Mouse (Mus musculus): ENCODE measurements around the gene Lgr4.
A peak's percentile ranks its signal among the peaks of the same experiment; 100 is the strongest.
"Not testable (repeated sequence)": the region's sequence is repeated elsewhere in the genome, so short reads cannot be mapped to it uniquely, and the experiment has no call there.

Lgr4 gene

DNA sequence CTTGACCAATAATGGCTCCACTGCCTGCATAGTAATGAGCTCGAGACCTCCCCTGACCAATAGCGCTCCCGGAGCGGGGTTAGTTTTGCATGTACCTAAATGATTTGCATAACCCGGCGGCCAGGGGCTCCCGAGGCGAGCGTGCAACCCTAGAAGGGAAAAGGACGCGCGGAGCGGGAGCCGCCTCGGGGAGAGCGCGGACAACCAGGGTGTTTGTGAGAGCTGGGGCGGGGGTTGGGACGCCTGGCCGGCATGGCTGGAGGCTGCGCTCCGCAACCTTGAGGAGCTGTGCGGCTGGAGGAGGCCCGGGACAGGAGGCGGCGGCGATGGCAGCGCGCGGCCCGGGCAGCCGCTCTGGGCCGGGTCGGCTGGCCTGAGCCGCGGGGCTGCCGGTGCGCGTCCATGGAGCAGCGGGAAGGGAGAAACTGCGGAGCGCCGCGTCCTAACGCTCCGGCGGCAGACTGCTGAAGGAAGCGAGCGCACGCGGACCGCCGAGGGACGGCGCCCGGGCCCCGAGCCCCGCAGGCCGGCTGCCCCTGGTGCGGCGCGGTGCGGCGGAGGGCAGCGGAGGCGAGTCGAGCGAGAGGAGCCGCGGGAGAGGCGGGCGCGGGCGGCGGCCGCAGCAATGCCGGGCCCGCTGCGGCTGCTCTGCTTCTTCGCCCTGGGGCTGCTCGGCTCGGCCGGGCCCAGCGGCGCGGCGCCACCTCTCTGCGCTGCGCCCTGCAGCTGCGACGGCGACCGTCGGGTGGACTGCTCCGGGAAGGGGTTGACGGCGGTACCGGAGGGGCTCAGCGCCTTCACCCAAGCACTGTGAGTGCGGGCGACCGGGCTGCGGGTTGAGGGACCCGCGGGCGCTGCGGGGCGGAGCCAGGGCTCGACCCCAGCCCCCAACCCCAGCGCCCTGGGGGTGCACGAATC is at the start of gene Lgr4:
Lgr4 (plus strand) TSS at position 152 of the 918 bp plus-strand sequence.
- peak; percentile 90 to 91 for DNase-seq (ENCODE audit: low spot score in 2 of 2)

- DNase-seq (ENCODE audit: low spot score in 2 of 2), result not testable (repeated sequence)
Observed at GRCm38 (mm10) chr2:109879429-109879828, 38.0 kb upstream of the Lgr4 start.

- DNase-seq (ENCODE audit: low spot score in 2 of 2), result no peak
Observed at GRCm38 (mm10) chr2:109881111-109881510, 36.3 kb upstream of the Lgr4 start.

DNA sequence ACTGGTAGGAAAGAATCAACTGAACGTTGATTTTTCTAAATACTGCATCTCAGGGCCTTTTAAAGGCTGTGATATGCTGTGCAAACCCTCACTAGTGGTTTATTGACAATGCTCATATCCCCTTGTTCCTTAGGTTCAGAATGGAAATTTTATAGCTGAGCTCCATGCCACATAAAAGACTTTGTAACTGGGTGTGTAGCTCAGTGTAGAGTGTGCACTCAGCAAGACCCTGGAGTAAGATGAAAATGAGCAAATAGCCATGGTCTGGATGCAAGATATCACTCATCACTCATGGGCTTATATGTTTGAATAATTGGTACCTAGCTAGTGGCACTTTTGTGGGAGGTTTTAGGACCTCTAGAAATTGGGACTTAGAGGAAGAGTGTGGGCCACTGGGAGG is 35.8 kb upstream of the Lgr4 start:
- DNase-seq (ENCODE audit: low spot score in 2 of 2), result no peak

DNA sequence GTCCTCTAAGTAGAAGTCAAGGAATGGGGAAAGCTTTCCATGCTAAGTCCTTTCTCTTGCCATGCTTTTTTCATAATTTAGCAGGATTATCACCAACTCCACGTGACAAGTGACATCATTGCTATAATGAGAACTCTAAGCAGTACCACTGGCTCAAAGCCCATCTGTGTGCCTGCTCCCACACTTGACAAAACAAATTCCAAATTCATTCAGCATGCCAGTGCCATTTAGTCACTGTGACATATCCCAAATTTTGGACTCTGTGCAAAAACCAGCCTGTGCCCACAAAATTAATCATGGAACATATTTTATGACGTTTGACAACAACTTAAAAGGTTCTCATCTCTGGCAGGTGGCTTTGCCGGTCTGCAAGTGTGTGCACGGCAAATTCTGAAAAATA is 33.3 kb upstream of the Lgr4 start:
- DNase-seq (ENCODE audit: low spot score in 2 of 2), result no peak

- no peak for DNase-seq (ENCODE audit: low spot score in 2 of 2)
Observed at GRCm38 (mm10) chr2:109884507-109884906, 32.9 kb upstream of the Lgr4 start.

DNA sequence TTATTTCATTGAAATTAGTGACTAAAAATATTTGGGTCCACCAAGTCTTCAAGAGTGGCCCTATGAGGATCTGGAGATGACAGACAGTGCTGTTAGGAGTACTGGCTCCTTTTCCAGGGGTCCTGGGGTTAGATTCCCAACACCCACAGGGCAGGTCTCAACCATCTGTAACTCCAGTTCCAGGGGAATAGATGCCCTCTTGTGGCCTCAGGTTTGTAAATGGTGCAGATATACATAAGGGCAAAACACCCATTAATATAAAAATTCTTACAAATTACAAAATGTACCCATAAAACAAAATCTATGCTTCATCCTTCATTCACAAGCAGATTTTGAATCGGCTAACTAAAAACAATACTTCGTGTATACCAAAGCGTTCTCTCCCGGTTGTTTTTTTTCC is 27.4 kb upstream of the Lgr4 start:
- no peak for DNase-seq (ENCODE audit: low spot score in 2 of 2)

DNA sequence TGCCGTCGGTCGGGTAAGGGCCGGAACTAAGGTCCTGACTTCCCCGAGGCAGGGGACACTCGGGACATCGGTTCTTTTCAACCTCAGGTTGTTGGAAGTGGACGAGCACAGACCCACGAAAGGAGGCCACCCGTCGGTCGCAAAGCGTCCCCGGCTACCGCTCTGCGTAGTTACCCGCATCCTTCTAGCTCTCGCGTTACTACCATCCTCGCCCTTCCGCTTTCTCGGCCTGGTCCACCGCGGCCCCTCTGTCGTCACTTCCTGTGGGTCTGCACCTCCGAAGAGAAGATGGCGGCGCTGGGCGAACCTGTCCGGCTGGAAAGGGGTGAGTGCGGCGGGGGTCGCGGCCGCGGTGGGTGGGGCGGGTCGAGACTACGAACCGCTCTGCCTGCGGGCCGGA is 26.9 kb upstream of the Lgr4 start, which contains the start of gene Lin7c:
Lin7c (plus strand) TSS at position 257 of the 400 bp plus-strand sequence.
- DNase-seq (ENCODE audit: low spot score in 2 of 2), result peak; percentile 89 to 92

GRCm38 (mm10) chr2:109891031-109891430 is 26.4 kb upstream of the Lgr4 start:
- no peak for DNase-seq (ENCODE audit: low spot score in 2 of 2)

- DNase-seq (ENCODE audit: low spot score in 2 of 2), result no peak
Observed at GRCm38 (mm10) chr2:109891471-109891870, 26.0 kb upstream of the Lgr4 start.

- DNase-seq (ENCODE audit: low spot score in 2 of 2), result no peak
Observed at GRCm38 (mm10) chr2:109896311-109896710, 21.1 kb upstream of the Lgr4 start.

GRCm38 (mm10) chr2:109902869-109903268 is 14.6 kb upstream of the Lgr4 start:
- no peak for DNase-seq (ENCODE audit: low spot score in 2 of 2)

GRCm38 (mm10) chr2:109904171-109904821 is 13.2 kb upstream of the Lgr4 start:
- DNase-seq (ENCODE audit: low spot score in 2 of 2), result peak; percentile 77 to 88

DNA sequence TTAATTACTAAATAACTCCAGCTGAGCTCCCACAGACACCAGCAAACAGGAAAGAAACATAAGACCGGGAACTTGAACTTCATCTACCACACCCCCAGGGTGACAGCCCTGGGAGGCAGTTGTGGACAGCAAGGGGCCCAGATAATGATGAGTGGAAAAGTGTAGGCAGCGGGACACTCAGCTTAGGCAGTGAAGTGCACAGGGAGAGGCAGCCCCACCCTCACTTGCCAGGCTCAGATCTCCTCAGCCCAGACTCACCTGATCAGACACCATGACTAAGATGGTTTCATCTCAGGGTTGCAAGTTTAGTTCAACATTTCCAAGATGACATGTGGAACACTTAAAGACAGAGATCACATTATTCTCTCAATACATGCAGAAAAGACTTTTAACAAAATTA is 8.3 kb upstream of the Lgr4 start:
- DNase-seq (ENCODE audit: low spot score in 2 of 2), result no peak

DNA sequence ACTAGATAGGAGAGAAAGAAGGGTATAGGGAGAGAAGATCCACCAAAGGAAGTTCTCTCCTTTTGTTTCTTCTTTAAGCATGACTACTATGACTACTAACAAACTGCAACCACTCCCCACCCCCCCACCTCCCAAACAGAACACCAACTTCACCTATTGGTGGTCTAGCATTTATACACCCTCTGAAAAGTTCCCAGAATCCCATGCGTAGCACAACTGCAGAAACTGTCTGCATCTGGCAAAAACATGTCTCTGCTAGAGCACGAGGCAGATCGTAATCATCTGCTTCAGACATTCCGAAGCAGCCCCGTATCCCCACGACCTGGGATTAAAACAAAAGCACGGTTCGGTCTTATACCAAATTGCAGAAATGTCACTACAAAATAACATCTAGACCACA is 5.2 kb upstream of the Lgr4 start:
- DNase-seq (ENCODE audit: low spot score in 2 of 2), result no peak

GRCm38 (mm10) chr2:109912766-109913165 is 4.7 kb upstream of the Lgr4 start:
- DNase-seq (ENCODE audit: low spot score in 2 of 2), result no peak

DNA sequence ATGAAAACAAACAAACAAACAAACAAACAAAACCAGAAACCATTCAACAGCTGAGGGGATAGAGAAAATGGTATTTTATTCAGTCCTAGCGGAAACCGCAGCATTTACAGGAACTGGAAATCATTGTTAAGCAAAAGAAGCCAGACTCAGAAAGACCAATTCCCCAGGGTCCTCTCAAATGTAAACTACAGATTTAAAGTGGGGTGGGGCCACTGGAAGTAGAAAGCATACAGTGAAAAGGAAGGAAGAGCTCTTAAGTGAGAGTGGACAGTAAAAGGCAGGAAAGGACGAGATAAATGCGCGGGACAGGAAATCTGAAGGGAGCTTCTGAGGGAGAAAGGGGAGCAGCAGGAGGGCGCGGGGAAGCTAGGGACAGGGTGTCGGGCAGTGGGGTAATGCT is 4.2 kb upstream of the Lgr4 start:
- DNase-seq (ENCODE audit: low spot score in 2 of 2), result no peak

DNA sequence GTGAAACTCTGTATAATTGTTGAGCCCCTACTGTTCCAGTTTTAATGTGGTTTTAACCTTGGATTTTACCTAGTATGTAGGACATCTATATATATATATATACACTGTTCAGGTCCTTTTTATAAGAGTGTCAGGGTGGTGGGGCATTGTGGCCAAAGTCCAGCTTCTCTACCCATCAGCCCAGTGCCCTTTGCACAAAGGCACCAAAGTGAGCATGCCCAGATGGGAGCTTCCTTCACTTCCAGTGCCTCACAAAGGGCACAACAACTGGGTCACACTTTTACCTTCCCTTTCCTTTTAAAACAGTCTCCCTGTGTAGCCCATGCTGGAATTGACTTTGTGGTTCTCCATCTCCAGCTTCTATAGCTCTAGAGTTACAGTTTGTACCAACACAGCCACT is 2.8 kb upstream of the Lgr4 start:
- no peak for DNase-seq (ENCODE audit: low spot score in 2 of 2)

GRCm38 (mm10) chr2:109916782-109917495 is 508 bp upstream of the Lgr4 start:
- no peak for DNase-seq (ENCODE audit: low spot score in 2 of 2)

- DNase-seq (ENCODE audit: low spot score in 2 of 2), result no peak
Observed at GRCm38 (mm10) chr2:109918592-109919262, 1.3 kb downstream of the Lgr4 start.

GRCm38 (mm10) chr2:109920471-109920870 is 3.0 kb downstream of the Lgr4 start:
- no peak for DNase-seq (ENCODE audit: low spot score in 2 of 2)
